Mouse (Mus musculus): ENCODE results near the gene Polr1e.

GRCm38 (mm10) chr4:44981280-44981973 is 37.0 kb upstream of the Polr1e start, which contains the start of gene Grhpr:
- TF ChIP-seq CTCF (IDR thresholded peaks at IDR 0.05; ENCODE audit: borderline replicate concordance, insufficient read depth, low read depth, low read length) (no peak), POLR2A (IDR thresholded peaks at IDR 0.05; ENCODE audit: borderline replicate concordance, insufficient read depth, low read length) (peak; percentile 68; the same call in 1 of the 2 replicates)

Data from cerebellum, adult 2 months (tissue).